Comparison of ENCODE assay signal across 13 mouse cellular contexts in the genomic region with DNA sequence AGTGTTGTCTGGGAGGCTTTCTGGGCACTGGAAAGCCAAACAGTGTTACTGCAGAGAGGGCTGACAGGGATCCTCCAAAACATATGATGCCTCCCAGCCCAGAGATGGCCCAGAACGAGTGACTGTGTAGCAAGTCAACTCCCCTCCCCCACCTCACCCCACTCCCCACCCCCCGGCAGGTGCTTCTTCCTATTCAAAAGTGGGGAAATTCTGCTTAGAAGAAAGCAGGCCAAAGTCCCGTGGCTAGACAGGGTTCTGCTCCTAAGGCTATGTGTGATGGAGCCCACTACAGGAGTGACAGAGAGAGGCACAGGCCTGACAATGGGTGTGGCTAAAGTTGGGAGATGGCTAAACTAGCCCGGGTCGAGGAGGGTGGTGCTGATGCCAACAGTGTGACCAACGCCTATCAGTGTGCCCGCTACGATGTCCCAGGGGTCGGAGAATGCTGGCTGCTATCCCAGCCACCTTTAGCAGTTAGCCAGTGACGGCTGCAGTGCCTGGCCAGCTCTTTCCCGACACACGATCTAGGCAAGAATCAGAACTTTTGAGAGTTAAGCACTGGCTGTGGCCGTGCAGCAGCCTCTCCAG. TPM values are rescaled to one million over a fixed set of nuclear protein-coding genes. Genes with fewer than 3 reads are reported as not detected.
A peak's percentile ranks its signal among the peaks of the same experiment; 100 is the strongest.
DNase-seq lines count a peak whose midpoint lies in the region; ATAC-seq lines count a peak whose summit lies in the region.
"Had no signal": no experiment of that assay in that cellular context is flagged by ENCODE, and none has a peak within 500 bp of the region (broad histone marks: within the 10 kb centered on the region; RNA-seq: fewer than 3 reads in every experiment).

No protein-coding gene starts in this region.

- no peak overlapping the region for H3K4me3 ChIP-seq in intestine, embryonic 16.5 days (ENCODE audit: low read length)
- no peak overlapping the region for H3K4me3 ChIP-seq in intestine, embryonic 15.5 days (replicated peaks)
- H3K4me3 ChIP-seq in heart, embryonic 15.5 days: no peak overlapping the region
- H3K4me3 ChIP-seq: hindbrain, embryonic 10.5 days; midbrain, embryonic 12.5 days had no signal

- ATAC-seq in intestine, embryonic 16.5 days: peak; percentile 36; the same call in 1 of the 2 replicates
- no peak for ATAC-seq in intestine, embryonic 15.5 days
- ATAC-seq in heart, embryonic 15.5 days (replicated peaks; ENCODE audit: insufficient number of reproducible peaks, insufficient read depth, low FRiP score, low read depth): peak; percentile 48; the same call in 1 of the 2 replicates
- ATAC-seq: activated CD4-positive, CD25-positive, alpha-beta regulatory T cell, adult 4 months had no signal

- H3K27me3 ChIP-seq in intestine, embryonic 16.5 days (replicated peaks; ENCODE audit: control insufficient read depth, insufficient read depth, low read length): no peaks in the 10 kb centered on the region; the same call in 1 of the 2 replicates
- H3K27me3 ChIP-seq in intestine, embryonic 15.5 days (replicated peaks): no peaks in the 10 kb centered on the region
- H3K27me3 ChIP-seq in heart, embryonic 15.5 days: no peaks in the 10 kb centered on the region
- H3K27me3 ChIP-seq: midbrain, embryonic 12.5 days had no signal

- no peak overlapping the region for H3K27ac ChIP-seq in intestine, embryonic 16.5 days (ENCODE audit: low read length)
- H3K27ac ChIP-seq in intestine, embryonic 15.5 days: no peak overlapping the region
- H3K27ac ChIP-seq in heart, embryonic 15.5 days: no peak overlapping the region
- H3K27ac ChIP-seq: liver, embryonic 14.5 days; midbrain, embryonic 12.5 days had no signal

- peaks cover 16% of the 10 kb centered on the region; the same call in 1 of the 2 replicates for H3K4me1 ChIP-seq in intestine, embryonic 16.5 days (ENCODE audit: control insufficient read depth, insufficient read depth, low read length)
- peaks cover 36% of the 10 kb centered on the region for H3K4me1 ChIP-seq in intestine, embryonic 15.5 days (replicated peaks)
- H3K4me1 ChIP-seq in heart, embryonic 15.5 days (replicated peaks): peaks cover 20% of the 10 kb centered on the region

- DNase-seq in spleen, adult 12 weeks (ENCODE audit: low spot score): peak; percentile 38
- DNase-seq in spleen, postnatal 4 days (ENCODE audit: low spot score in 2 of 2): no peak
- DNase-seq in Muller cell, postnatal 12 days (ENCODE audit: inconsistent ontology term): no peak
- no peak for DNase-seq in layer of hippocampus, postnatal 10 days (ENCODE audit: low spot score in 2 of 2)
- DNase-seq: layer of hippocampus, postnatal 36 days; thymus, adult 18-20 months had no signal

- WGBS in intestine, embryonic 16.5 days: 63% methylated on average over 13 of the region's 13 CpGs
- WGBS in intestine, embryonic 15.5 days: 69% methylated on average over 13 of the region's 13 CpGs
- 42% methylated on average over 13 of the region's 13 CpGs for WGBS in heart, embryonic 15.5 days

- no peak overlapping the region for H3K4me2 ChIP-seq in intestine, embryonic 16.5 days (ENCODE audit: low read depth, low read length)
- H3K4me2 ChIP-seq in intestine, embryonic 15.5 days (replicated peaks): no peak overlapping the region
- peak overlapping the region; percentile 16 for H3K4me2 ChIP-seq in heart, embryonic 15.5 days
- H3K4me2 ChIP-seq: midbrain, embryonic 12.5 days had no signal

- no peaks in the 10 kb centered on the region for H3K9me3 ChIP-seq in intestine, embryonic 16.5 days (ENCODE audit: control insufficient read depth, low read length)
- no peaks in the 10 kb centered on the region for H3K9me3 ChIP-seq in intestine, embryonic 15.5 days
- H3K9me3 ChIP-seq in heart, embryonic 15.5 days (replicated peaks): no peaks in the 10 kb centered on the region
- H3K9me3 ChIP-seq: hindbrain, embryonic 10.5 days; midbrain, embryonic 12.5 days had no signal

- no peak overlapping the region for H3K9ac ChIP-seq in intestine, embryonic 16.5 days (ENCODE audit: low read depth, low read length)
- no peak overlapping the region for H3K9ac ChIP-seq in intestine, embryonic 15.5 days
- H3K9ac ChIP-seq in heart, embryonic 15.5 days: no peak overlapping the region
- H3K9ac ChIP-seq: liver, embryonic 14.5 days; midbrain, embryonic 12.5 days had no signal

- no peaks in the 10 kb centered on the region for H3K36me3 ChIP-seq in intestine, embryonic 16.5 days (ENCODE audit: control insufficient read depth, insufficient read depth, low read length)
- no peaks in the 10 kb centered on the region for H3K36me3 ChIP-seq in intestine, embryonic 15.5 days
- H3K36me3 ChIP-seq in heart, embryonic 15.5 days: no peaks in the 10 kb centered on the region
- H3K36me3 ChIP-seq: hindbrain, embryonic 10.5 days; midbrain, embryonic 12.5 days had no signal

RNA-seq across cellular contexts. Expression of a gene that starts 52.2 kb away (rescaled TPM):
- 73.3 and 82.8 TPM in 2 replicates for polyA plus RNA-seq in intestine, embryonic 16.5 days (2015; fragmentation: Nextera tagmentation; extraction: Ambion mirVana)
- polyA plus RNA-seq in intestine, embryonic 15.5 days (2015; fragmentation: Nextera tagmentation; extraction: Ambion mirVana): 71.6 and 75.9 TPM in 2 replicates
- 35.9 and 44.4 TPM in 2 replicates for polyA plus RNA-seq in heart, embryonic 15.5 days (2015; fragmentation: Nextera tagmentation; extraction: Ambion mirVana)
- total RNA-seq in layer of hippocampus, postnatal 10 days (2021): 100 to 1,000 TPM; 120 to 129 TPM
